Mouse (Mus musculus) left cerebral cortex, postnatal 10 days (tissue): ENCODE results near the gene Klhl8. TPM values are rescaled to one million over a fixed set of nuclear protein-coding genes. Genes with fewer than 3 reads are reported as not detected.
A peak's percentile ranks its signal among the peaks of the same experiment; 100 is the strongest.

Experiments
- DNase-seq, 2 experiments: peaks; one replicate each; pipeline ENCODE4 v3.0.0; 2021 to 2022; ENCODE audit warnings: low spot score in 2 of 2, mixed read lengths in 1 of 2; ENCODE audit errors: extremely low spot score in 1 of 2
- intact Hi-C: fragments of 180-260 bp; cut with DNase I; formaldehyde crosslinking; loops from one replicate; pipeline ENCODE4 v1.15.1; 2025
- total RNA-seq, 2 experiments: library from RNA; stranded (reverse); gene quantifications; 2 replicates each; pipeline ENCODE4 v1.2.3; 2021

Gene Klhl8
- total RNA-seq, 2 experiments from 2014 or later, result 37.8 to 40.5 TPM

GRCm38 (mm10) chr5:103854807-103855194 is 56.3 kb downstream of the Klhl8 start:
- intact Hi-C loops, result loop anchor here (10.0 kb wide), 1 partner anchor 190 kb away; the partner anchor contains the start of gene Nudt9
- no peak for DNase-seq

GRCm38 (mm10) chr5:103854041-103854806 is 56.8 kb downstream of the Klhl8 start:
- peak; percentile 60 to 73 for DNase-seq
- intact Hi-C loops, result loop anchor here (10.0 kb wide), 1 partner anchor 191 kb away; the partner anchor contains the start of gene Nudt9

- intact Hi-C loops, result loop anchor here (10.0 kb wide), 1 partner anchor 192 kb away; the partner anchor contains the start of gene Nudt9
- no peak for DNase-seq
Measured at GRCm38 (mm10) chr5:103852756-103853549, 58.1 kb downstream of the Klhl8 start.

- intact Hi-C loops, result loop anchor here (10.0 kb wide), 1 partner anchor 494 kb away; no protein-coding TSS in a partner anchor
- DNase-seq, result no peak
Measured at GRCm38 (mm10) chr5:103848546-103848945, 62.5 kb downstream of the Klhl8 start.

GRCm38 (mm10) chr5:103846609-103847008 is 64.5 kb downstream of the Klhl8 start:
- intact Hi-C loops, result loop anchor here (10.0 kb wide), 1 partner anchor 492 kb away; no protein-coding TSS in a partner anchor
- no peak for DNase-seq

GRCm38 (mm10) chr5:103846154-103846551 is 64.9 kb downstream of the Klhl8 start:
- intact Hi-C loops, result loop anchor here (10.0 kb wide), 1 partner anchor 491 kb away; no protein-coding TSS in a partner anchor
- DNase-seq, result no peak

- DNase-seq, result peak; percentile 42 to 67
Measured at GRCm38 (mm10) chr5:103845418-103846153, 65.5 kb downstream of the Klhl8 start.

GRCm38 (mm10) chr5:103843938-103844337 is 67.1 kb downstream of the Klhl8 start:
- no peak for DNase-seq
- intact Hi-C loops, result loop anchor here (10.0 kb wide), 1 partner anchor 489 kb away; no protein-coding TSS in a partner anchor

More at GRCm38 (mm10) chr5:103845418-103846153, 65.5 kb downstream of the Klhl8 start:
- intact Hi-C loops, result loop anchor here (10.0 kb wide), 1 partner anchor 491 kb away; no protein-coding TSS in a partner anchor

GRCm38 (mm10) chr5:103839265-103839626 is 71.8 kb downstream of the Klhl8 start:
- DNase-seq, result no peak
- intact Hi-C loops, result no loop called here

DNA sequence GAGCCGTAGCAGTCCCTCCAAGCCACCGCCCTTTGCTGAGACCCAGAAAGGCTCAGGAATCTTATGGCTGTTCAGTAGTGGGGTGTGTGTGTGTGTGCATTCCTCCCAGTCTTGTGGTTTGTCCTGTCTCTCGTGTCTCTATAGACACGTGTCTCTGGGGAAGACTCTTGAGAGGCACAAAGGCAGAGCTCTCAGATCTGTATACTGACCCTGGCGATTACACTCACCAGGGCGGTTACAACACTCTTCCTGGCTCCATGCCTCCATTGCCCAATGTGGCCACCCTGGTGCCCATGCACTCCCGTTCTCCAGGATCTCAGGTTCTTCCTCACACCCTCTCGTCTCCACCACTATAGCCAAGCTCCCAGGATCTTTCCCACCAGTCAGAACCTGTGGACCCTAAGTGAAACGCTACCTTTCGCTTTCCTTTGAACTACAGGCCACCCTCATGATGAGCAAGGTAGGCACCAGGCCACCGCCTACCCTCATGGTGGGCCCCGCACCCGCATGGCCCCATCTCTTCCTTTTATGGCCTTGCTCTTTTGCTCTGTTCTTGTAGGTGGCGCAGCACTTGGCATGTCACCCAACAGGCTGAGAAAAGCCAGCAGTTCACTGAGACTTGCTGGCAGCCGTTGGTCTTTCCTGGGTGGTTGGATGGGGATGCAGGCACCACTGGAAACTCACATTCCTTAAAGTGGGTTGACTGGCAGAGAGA is 72.4 kb downstream of the Klhl8 start:
- intact Hi-C loops, result no loop called here
- DNase-seq, result no peak

DNA sequence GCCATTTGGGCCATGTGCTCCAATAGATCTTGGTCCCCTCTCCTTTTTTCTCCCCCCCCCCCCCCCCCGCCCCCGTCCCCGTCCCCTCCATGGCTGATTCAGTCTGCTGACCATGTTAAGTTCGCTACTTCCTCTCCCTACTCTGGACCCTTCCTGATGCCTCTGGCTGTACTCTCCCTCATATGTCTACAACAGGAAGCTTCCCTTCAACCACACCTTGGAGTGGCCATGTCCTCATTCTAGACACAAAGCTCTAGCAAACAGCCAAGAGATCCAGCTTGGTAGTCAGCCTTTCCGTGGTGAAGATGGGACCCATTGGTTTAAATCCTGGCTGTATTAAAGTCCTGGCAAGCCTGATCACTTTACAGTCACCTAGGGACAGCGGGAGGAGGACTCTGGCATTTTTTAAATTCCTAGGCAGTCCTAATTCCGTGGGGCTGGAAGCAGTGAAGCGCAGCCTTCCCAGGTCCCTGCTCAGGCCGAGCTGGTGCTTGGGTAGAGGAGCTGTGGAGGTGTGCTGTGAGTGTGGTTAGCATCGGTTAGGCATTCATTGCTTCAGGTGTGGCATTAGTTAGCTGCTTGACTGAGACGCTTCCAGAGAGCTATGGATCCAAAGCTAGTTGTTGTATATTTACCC is 74.8 kb downstream of the Klhl8 start:
- intact Hi-C loops, result no loop called here

GRCm38 (mm10) chr5:103835471-103836147 is 75.5 kb downstream of the Klhl8 start:
- DNase-seq, result no peak
- intact Hi-C loops, result no loop called here

More for the DNA sequence above, 74.8 kb downstream of the Klhl8 start:
- DNase-seq, result no peak

DNA sequence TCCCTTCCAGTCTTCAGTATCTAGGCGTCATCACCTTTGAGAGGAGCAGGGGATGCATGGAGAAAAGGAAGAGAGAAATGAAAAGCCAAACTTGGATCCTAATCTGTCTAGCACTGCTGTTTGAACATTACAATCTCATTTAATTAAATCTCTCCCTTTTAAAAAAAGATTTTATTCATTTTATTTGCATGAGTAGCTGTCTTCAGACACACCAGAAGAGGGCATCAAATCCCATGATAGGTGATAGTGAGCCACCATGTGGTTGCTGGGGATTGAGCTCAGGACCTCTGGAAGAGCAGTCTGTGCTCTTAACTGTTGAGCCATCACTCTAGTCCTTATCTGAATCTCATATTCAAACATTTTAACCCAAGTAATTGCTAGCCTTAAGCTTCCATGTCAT is 80.2 kb downstream of the Klhl8 start:
- intact Hi-C loops, result no loop called here
- no peak for DNase-seq

- intact Hi-C loops, result no loop called here
- no peak for DNase-seq
Measured at GRCm38 (mm10) chr5:103829158-103829557, 81.9 kb downstream of the Klhl8 start.

DNA sequence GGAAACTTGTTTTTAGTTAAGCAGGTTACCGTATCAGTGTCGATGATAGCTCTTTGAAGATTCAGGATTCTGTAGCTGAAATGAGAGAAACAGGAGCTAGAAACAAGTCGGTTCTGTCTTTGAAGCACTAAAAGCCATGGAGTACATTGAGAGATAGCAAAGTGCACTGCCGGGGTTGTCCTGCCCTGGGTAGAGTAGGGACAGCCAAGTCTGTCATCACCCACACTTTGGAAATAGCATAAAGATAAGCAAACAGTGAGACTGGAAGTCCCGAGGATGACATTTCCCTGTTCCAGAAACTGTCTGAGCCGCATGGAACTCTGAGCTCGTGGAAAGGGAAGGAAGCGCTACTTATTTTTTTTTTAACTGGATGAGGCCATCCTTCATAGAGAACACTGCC is 82.3 kb downstream of the Klhl8 start:
- intact Hi-C loops, result no loop called here

DNA sequence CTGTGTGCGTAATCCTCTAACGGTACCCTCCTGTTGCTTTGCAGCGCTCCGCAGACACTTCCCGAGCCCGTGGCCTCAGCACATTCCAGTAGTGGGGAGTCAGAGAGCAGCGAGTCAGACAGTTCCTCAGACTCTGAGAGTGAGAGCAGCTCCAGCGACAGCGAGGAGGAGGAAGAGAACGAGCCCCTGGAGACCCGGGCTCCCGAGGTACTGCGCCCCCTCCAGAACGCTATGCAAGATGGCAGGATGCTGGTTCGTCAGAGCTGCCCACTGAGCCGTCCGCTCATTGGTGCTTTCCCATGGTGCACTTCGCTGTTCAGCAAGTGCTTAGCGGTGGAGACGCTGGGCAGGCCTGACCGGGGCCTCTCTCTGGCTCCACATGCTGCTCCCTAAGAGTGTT is 82.8 kb downstream of the Klhl8 start:
- intact Hi-C loops, result no loop called here
- DNase-seq, result no peak

More for the DNA sequence above, 82.3 kb downstream of the Klhl8 start:
- no peak for DNase-seq

DNA sequence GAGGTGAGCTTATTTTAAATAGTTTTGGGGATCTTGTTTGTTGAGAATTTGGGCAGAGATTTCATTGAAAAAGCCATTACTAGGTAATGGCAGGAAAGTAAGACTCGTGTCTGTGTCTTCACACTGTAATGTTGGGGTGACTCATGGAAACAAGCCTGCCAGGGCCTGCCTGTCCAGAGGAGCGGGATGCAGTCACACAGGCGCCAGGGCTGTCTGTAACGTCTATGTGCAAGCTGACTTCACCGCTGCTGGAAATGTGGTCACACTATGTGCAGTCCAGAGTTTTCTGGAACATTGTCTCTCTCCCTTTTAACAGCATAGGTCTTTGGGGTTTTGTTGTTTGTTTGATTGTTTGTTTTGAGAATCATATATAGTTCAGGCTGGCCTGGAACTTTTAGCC is 88.1 kb downstream of the Klhl8 start:
- no peak for DNase-seq
- intact Hi-C loops, result no loop called here
